Mouse (Mus musculus): ENCODE results near the gene Sox5. TPM values are rescaled to one million over a fixed set of nuclear protein-coding genes. Genes with fewer than 3 reads are reported as not detected.

Gene Sox5
- polyA plus RNA-seq, 1 experiment from 2014 or later: 14.1 TPM

DNA sequence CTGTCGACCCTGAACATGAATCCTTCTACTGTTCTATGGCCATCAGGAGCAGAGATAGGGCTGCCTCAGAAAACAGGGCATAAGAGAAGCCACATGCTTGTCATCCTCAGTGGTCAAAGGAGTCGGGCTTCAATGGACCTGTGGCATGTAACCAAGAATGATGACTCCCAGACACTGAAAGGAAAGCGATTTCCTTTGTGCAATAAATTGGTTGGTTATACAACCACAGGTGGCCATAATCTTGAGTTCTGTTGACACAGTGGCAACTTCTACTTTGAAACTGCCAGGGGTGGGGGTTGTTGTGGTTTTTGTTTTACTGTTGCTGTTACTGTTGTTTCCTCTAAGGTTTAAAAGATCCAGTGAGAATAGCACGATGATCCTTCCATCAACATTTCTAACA, 512.1 kb downstream of the Sox5 start:
- H3K27me3 ChIP-seq: no peaks in the 10 kb centered on the region
- peaks cover under 1% of the 10 kb centered on the region for H3K4me1 ChIP-seq
- H3K4me3 ChIP-seq (replicated peaks): no peak overlapping the region
- no peak overlapping the region for H3K27ac ChIP-seq
- H3K36me3 ChIP-seq: no peaks in the 10 kb centered on the region
- no peak overlapping the region for H3K9ac ChIP-seq
- WGBS: 48% methylated on average over 4 of the region's 4 CpGs
- H3K4me2 ChIP-seq: no peak overlapping the region
- no peaks in the 10 kb centered on the region for H3K9me3 ChIP-seq (replicated peaks)
- ATAC-seq (replicated peaks; ENCODE audit: low FRiP score): no peak

DNA sequence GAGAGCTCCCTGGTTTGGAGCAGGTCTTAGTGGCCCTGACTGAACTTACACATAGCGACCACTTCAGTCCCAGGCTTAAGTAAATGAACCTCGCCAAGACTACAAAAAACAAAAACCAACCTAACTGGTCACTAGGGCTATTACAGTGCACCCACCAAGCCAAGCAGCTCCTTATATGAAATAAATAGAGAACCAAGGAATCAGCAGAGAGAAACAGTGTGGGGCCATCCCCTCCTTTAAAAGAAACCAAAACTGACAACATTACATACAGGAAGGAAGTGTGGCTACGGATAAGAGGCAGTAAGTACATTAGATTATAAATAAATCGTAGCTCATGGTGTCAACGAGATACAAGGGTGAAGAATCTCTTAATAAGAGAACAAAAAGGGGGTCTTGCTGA, 516.0 kb downstream of the Sox5 start:
- Histone ChIP-seq H3K27me3 (no peaks in the 10 kb centered on the region), H3K36me3 (no peaks in the 10 kb centered on the region), H3K9ac (no peak overlapping the region), H3K4me3 (replicated peaks) (no peak overlapping the region), H3K4me2 (no peak overlapping the region), H3K4me1 (peaks cover 5% of the 10 kb centered on the region), H3K9me3 (replicated peaks) (no peaks in the 10 kb centered on the region), H3K27ac (no peak overlapping the region)
- 76% methylated on average over 5 of the region's 5 CpGs for WGBS
- ATAC-seq (replicated peaks; ENCODE audit: low FRiP score): no peak

DNA sequence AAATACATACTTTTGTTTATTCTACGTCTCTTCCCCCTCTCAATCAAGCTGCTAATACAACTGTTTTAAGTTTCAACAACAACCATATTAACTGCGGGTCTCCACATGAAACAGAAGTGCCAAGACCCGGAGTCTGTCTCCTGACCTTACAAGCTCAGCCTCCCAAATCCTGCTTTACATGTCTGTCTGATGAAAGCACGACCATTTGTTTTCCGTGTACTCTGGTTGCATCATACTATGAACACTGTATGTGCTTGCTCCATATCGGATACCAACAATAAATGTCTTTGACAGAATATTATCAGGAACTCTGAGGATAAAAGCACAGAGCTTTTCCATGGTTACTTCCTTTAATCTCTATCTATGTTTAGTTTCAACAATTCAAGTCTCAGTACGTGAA, 516.8 kb downstream of the Sox5 start:
- WGBS: 68% methylated on average over 7 of the region's 7 CpGs
- Histone ChIP-seq H3K4me1 (peaks cover 5% of the 10 kb centered on the region), H3K9me3 (replicated peaks) (no peaks in the 10 kb centered on the region), H3K36me3 (no peaks in the 10 kb centered on the region), H3K4me3 (replicated peaks) (no peak overlapping the region), H3K27ac (no peak overlapping the region), H3K27me3 (no peaks in the 10 kb centered on the region), H3K9ac (no peak overlapping the region), H3K4me2 (no peak overlapping the region)
- no peak for ATAC-seq (replicated peaks; ENCODE audit: low FRiP score)

DNA sequence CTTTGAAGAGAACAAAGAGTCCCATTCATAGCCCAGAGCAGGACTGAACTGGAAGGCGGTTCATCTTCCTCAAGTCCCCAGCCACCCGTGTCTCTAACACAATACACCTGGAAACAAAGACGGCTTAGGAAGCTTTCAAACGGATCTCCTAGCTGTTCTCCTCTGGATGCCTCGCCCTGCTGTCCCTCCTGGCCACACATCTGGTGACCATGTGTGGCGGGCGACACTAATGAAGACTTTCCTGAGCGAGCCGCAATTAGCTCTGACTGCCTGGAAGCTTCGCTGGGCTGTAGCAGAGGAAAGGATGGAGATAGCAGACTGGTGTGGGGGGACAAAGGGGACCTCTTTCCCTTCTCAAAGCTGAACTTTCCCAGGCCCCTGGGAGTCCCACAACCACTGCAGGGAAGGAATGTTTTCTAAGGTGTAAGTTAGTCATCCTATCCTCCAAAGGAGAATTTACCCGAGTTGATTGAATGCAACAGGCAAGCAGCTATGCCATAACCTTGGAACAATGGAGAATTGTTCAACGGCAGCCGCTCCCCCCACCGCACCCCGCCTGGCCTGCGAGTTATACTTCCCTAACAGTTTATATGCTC, 517.4 kb downstream of the Sox5 start:
- 38% methylated on average over 16 of the region's 16 CpGs for WGBS
- Histone ChIP-seq H3K27me3 (no peaks in the 10 kb centered on the region), H3K36me3 (no peaks in the 10 kb centered on the region), H3K9me3 (replicated peaks) (no peaks in the 10 kb centered on the region), H3K4me2 (no peak overlapping the region), H3K27ac (no peak overlapping the region), H3K4me1 (peaks cover 5% of the 10 kb centered on the region), H3K9ac (no peak overlapping the region), H3K4me3 (replicated peaks) (no peak overlapping the region)
- no peak for ATAC-seq (replicated peaks; ENCODE audit: low FRiP score)

DNA sequence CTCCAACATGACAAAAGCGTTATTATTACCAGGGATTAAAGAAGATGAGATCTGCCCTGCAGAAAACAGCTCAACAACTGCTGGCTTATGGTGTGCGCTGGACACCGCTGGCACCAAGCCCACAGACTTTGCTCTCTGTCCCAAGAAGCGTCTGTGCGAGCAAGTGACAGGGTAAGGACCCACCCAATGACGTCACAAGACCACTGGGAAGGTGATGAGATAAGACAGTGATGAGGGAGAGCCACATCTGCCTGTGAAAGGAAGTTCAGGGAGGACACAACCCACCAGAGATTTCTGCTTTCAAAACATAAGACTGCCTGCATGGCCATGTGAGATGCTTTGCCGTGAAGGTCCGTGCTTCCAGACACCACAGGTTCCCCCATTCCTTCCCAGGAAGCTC, 525.3 kb downstream of the Sox5 start:
- no peak overlapping the region for H3K9ac ChIP-seq
- no peak overlapping the region for H3K4me3 ChIP-seq (replicated peaks)
- H3K4me1 ChIP-seq: no peaks in the 10 kb centered on the region
- no peak for ATAC-seq (replicated peaks; ENCODE audit: low FRiP score)
- H3K27ac ChIP-seq: no peak overlapping the region
- WGBS: 78% methylated on average over 8 of the region's 8 CpGs
- H3K4me2 ChIP-seq: no peak overlapping the region
- no peaks in the 10 kb centered on the region for H3K9me3 ChIP-seq (replicated peaks)
- H3K27me3 ChIP-seq: no peaks in the 10 kb centered on the region
- no peaks in the 10 kb centered on the region for H3K36me3 ChIP-seq

DNA sequence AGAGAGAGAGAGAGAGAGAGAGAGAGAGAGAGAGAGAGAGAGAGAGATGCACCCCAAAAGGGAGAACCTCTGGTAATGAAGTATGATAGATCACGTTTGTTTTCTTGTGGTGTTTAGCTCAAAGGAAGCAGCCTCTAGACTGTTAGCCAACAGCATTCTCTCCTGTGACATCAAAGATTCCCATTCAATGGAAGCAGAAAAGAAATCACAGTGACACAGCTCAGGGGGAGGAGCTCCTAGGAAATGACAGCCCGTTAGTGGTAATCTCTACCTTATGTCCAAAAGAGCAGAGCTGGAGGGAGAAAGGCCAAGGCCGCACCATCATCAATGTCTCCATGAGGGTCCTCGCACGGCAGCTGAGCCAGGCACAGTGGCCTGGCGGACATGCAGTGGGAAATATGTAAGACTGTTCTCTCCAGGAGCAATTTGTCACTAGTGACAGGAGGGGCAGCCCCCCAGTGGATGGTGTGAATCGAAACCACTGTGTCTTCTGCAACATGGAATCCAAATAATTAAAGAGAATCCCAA, 529.5 kb downstream of the Sox5 start:
- H3K4me2 ChIP-seq: no peak overlapping the region
- no peak overlapping the region for H3K27ac ChIP-seq
- no peak overlapping the region for H3K4me3 ChIP-seq (replicated peaks)
- no peaks in the 10 kb centered on the region for H3K27me3 ChIP-seq
- no peak for ATAC-seq (replicated peaks; ENCODE audit: low FRiP score)
- peaks cover 4% of the 10 kb centered on the region; the same call in 1 of the 2 replicates for H3K4me1 ChIP-seq
- H3K9me3 ChIP-seq (replicated peaks): no peaks in the 10 kb centered on the region
- H3K36me3 ChIP-seq: no peaks in the 10 kb centered on the region
- H3K9ac ChIP-seq: no peak overlapping the region
- WGBS: 69% methylated on average over 7 of the region's 7 CpGs

DNA sequence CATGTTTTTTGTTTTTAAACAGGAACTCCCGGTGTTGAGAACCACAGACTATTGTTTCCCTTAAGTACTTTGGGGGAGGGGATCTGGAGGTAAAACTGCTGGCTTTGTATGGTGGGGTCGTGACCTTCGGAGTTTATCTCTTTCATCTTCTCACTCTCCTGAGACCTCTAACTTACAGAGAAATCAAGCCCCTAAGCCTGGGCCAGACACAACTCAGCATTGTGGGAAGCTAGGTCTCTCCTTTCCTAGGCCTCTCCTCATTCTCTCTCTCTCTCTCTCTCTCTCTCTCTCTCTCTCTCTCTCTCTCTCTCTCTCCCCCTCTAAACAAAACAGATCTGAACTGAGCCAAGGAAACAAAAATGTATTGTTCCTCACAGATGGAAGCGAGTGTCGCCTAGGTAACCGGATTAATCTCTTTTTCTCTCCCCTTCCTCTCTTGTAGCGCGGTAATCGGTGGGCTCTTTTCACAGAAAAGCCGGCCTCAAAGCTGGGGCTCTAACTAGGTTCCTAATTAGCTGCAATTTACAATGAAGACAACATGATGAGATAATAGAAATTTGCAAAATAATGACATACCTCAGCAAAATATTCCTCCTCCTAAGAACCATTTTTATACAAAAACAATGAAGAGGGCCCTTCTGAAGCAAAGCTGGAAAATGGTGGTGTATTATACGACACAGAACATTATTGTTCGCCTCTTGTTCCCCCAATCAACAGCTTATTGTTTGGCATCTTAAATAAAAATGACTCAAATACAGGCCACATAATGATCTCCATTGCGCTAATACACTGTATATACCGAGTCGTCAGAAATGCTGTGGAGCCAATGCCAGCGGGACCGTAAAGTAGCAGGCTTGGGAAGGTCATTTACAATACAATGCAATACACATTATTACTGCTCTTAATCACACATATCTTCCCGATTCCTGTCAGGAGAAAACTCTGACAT, 530.3 kb downstream of the Sox5 start:
- ATAC-seq (replicated peaks; ENCODE audit: low FRiP score): no peak
- Histone ChIP-seq H3K4me1 (peaks cover 4% of the 10 kb centered on the region; the same call in 1 of the 2 replicates), H3K9me3 (replicated peaks) (no peaks in the 10 kb centered on the region), H3K36me3 (no peaks in the 10 kb centered on the region), H3K27me3 (no peaks in the 10 kb centered on the region), H3K4me3 (replicated peaks) (no peak overlapping the region), H3K9ac (no peak overlapping the region), H3K27ac (no peak overlapping the region), H3K4me2 (no peak overlapping the region)
- 59% methylated on average over 18 of the region's 18 CpGs for WGBS

DNA sequence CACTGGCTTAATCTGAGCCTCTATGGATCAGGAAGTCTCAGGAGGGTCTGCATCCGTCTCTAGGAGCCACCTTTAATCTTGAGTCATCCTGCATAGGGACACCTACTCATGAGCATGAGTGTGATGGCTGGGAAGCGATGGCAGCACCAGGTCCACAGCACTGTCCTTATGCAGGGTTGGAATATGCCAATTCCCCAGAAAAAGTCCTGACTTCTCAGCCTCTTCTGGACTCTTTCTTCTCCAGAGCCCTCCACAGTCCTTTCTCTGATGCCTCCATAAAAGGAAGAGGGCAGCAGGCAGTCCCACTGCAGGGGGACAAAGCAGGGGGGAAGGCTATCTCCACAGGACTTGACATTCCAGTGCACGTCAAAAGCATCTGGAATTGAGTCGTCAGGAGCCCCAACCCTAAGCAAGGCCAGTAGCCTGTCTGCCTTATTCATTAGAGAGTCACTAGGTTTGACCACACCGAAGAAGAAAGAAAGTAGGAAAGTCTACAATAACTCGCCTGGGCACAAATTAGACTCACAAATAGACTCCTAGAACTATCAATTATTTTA, 531.1 kb downstream of the Sox5 start:
- no peak for ATAC-seq (replicated peaks; ENCODE audit: low FRiP score)
- Histone ChIP-seq H3K36me3 (no peaks in the 10 kb centered on the region), H3K4me1 (peaks cover 4% of the 10 kb centered on the region; the same call in 1 of the 2 replicates), H3K27me3 (no peaks in the 10 kb centered on the region), H3K9ac (no peak overlapping the region), H3K4me3 (replicated peaks) (no peak overlapping the region), H3K9me3 (replicated peaks) (no peaks in the 10 kb centered on the region), H3K27ac (no peak overlapping the region), H3K4me2 (no peak overlapping the region)
- 50% methylated on average over 6 of the region's 6 CpGs for WGBS

DNA sequence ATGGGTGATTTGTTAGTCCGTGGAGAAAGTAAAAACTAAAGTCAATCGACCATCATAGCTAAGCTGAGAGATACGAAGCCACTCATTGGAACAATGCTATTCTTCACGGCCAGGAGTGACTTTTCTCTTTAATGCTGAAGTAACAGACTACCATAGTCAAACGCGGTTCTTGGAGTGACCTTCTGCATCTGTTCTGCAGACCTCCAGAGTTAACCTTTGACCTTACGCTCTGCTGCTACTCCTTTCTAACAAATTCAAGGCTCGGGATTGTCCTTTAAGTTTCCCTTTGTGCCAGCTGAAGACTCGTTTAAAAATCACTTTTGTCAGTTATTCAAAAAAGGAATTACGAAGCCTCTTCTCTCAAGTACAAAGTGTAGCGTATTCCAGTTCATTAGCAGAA, 545.2 kb downstream of the Sox5 start:
- WGBS: 78% methylated on average over 11 of the region's 11 CpGs
- no peak for ATAC-seq (replicated peaks; ENCODE audit: low FRiP score)
- no peaks in the 10 kb centered on the region for H3K27me3 ChIP-seq
- no peaks in the 10 kb centered on the region for H3K4me1 ChIP-seq
- H3K27ac ChIP-seq: no peak overlapping the region
- no peaks in the 10 kb centered on the region for H3K9me3 ChIP-seq (replicated peaks)
- H3K4me3 ChIP-seq (replicated peaks): no peak overlapping the region
- H3K36me3 ChIP-seq: no peaks in the 10 kb centered on the region
- H3K4me2 ChIP-seq: no peak overlapping the region
- H3K9ac ChIP-seq: no peak overlapping the region

DNA sequence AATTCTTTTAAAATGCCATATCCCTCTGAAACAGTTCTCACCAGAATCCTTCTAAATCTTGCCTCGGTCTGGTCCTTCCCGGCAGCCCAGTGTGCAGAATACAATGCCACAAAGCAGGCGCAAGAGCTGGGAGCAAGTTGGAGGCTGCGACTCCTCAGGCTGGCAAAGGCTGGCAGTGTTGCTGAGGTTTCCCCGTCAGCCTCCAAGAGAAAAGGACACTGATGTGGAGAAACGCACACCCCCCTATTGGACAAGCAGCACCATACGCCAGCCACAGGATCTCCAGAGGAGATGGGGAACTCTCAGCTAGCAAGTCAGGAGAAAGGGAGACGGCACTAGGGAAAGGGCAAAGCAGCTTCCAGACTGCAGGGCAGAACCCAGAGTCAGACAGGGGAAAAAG, 577.8 kb downstream of the Sox5 start:
- H3K36me3 ChIP-seq: no peaks in the 10 kb centered on the region
- H3K27ac ChIP-seq: no peak overlapping the region
- no peak overlapping the region for H3K4me2 ChIP-seq
- no peak overlapping the region for H3K4me3 ChIP-seq (replicated peaks)
- 54% methylated on average over 8 of the region's 8 CpGs for WGBS
- peaks cover 5% of the 10 kb centered on the region; the same call in 1 of the 2 replicates for H3K4me1 ChIP-seq
- H3K9ac ChIP-seq: no peak overlapping the region
- no peaks in the 10 kb centered on the region for H3K9me3 ChIP-seq (replicated peaks)
- no peak for ATAC-seq (replicated peaks; ENCODE audit: low FRiP score)
- H3K27me3 ChIP-seq: peaks cover 9% of the 10 kb centered on the region

DNA sequence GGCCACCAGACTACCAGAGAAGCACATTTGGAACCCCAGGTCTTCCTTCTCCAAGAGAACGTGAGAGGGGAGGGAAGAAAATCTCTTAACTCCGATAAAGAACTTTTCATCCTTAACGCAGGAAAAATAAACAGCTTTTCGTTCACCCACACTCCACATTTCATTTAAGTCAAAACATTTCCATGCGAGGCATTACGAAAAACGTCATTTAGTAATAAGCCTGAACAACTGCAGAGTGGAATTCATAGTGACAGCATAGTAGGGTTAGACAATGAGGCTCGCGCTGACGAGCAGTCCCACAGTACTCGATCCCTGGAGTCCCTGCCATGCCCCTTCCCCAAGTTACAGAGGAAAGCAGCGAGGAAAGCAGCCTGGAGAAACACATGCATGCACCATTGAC, 578.8 kb downstream of the Sox5 start:
- 58% methylated on average over 12 of the region's 12 CpGs for WGBS

DNA sequence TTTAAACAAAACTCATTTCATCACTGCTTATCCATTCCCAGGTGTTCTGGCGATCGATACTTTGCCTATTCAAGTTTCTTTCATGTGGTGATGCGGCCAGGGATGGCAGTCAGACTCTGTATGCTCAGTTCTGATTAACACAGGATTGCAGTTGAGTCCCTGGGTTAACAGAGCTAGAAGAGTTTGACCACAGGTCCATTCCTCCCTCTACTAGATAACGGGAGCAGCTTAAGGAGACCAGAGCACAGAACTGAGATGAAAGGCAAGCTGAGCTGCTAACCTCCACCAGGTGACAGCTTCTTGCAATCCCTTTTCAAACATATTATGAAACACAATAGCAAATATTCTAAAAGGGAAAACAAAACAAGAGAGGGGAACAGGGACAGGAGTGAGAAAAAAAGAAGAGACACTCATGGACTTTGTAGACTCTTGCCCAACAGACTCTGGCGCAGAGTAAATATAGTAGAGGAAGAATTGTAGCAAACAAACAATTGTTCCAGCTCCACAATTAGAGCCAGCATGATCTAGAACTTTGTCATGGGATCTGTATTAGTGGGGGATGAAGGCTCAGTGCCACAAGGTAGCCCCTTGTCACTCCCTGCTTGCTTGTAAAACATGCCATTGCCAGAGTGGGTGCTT, 580.3 kb downstream of the Sox5 start:
- Histone ChIP-seq H3K4me2 (no peak overlapping the region), H3K9me3 (replicated peaks) (no peaks in the 10 kb centered on the region), H3K9ac (no peak overlapping the region), H3K4me1 (no peaks in the 10 kb centered on the region), H3K27me3 (peaks cover 5% of the 10 kb centered on the region), H3K36me3 (no peaks in the 10 kb centered on the region), H3K4me3 (replicated peaks) (no peak overlapping the region), H3K27ac (no peak overlapping the region)
- ATAC-seq (replicated peaks; ENCODE audit: low FRiP score): no peak
- 89% methylated on average over 5 of the region's 5 CpGs for WGBS

More for the DNA sequence above, 578.8 kb downstream of the Sox5 start:
- Histone ChIP-seq H3K27ac (no peak overlapping the region), H3K36me3 (no peaks in the 10 kb centered on the region), H3K4me2 (no peak overlapping the region), H3K4me1 (no peaks in the 10 kb centered on the region), H3K27me3 (peaks cover 9% of the 10 kb centered on the region), H3K4me3 (replicated peaks) (no peak overlapping the region), H3K9me3 (replicated peaks) (no peaks in the 10 kb centered on the region), H3K9ac (no peak overlapping the region)
- ATAC-seq (replicated peaks; ENCODE audit: low FRiP score): no peak

Measured in kidney, embryonic 15.5 days (tissue).